Mouse (Mus musculus): ENCODE measurements around the gene LTO1. TPM values are rescaled to one million over a fixed set of nuclear protein-coding genes. Genes with fewer than 3 reads are reported as not detected.

The LTO1 gene
- polyA plus RNA-seq, 2 experiments = 6.7 to 11.7 TPM

- H3K27me3 ChIP-seq (ENCODE audit: control insufficient read depth, insufficient read depth, low read length) = no peaks in the 10 kb centered on the region
- WGBS (ENCODE audit: insufficient replicate concordance) = 46% methylated on average over 4 of the region's 4 CpGs
- H3K4me2 ChIP-seq (ENCODE audit: low read depth) = no peak overlapping the region
- H3K27ac ChIP-seq = no peak overlapping the region
- H3K9me3 ChIP-seq (ENCODE audit: control insufficient read depth, low read length) = no peaks in the 10 kb centered on the region
- no peak for DNase-seq (ENCODE audit: low read depth in 3 of 3, low spot score in 3 of 3)
- no peak overlapping the region for H3K9ac ChIP-seq (replicated peaks)
- H3K4me1 ChIP-seq (replicated peaks; ENCODE audit: control insufficient read depth in 2 of 2, insufficient read depth in 2 of 2, low read length in 1 of 2) = no peaks in the 10 kb centered on the region
- ATAC-seq (ENCODE audit: insufficient read depth) = no peak
- TF ChIP-seq CTCF (IDR thresholded peaks at IDR 0.05; ENCODE audit: low read depth) (no peak), EP300 (IDR thresholded peaks at IDR 0.05; ENCODE audit: low read depth) (no peak)
- no peak overlapping the region for H3K4me3 ChIP-seq (ENCODE audit: insufficient read depth in 1 of 2, low read depth in 2 of 2, low read length in 2 of 2)
- no peaks in the 10 kb centered on the region for H3K36me3 ChIP-seq (replicated peaks; ENCODE audit: control insufficient read depth, insufficient read depth, low read depth)
Observed at GRCm38 (mm10) chr7:144964316-144964715, 49.4 kb downstream of the LTO1 start.

- no peak for ATAC-seq (ENCODE audit: insufficient read depth)
- Histone ChIP-seq H3K27me3 (ENCODE audit: control insufficient read depth, insufficient read depth, low read length) (no peaks in the 10 kb centered on the region), H3K4me1 (replicated peaks; ENCODE audit: control insufficient read depth in 2 of 2, insufficient read depth in 2 of 2, low read length in 1 of 2) (no peaks in the 10 kb centered on the region), H3K36me3 (replicated peaks; ENCODE audit: control insufficient read depth, insufficient read depth, low read depth) (no peaks in the 10 kb centered on the region), H3K4me2 (ENCODE audit: low read depth) (no peak overlapping the region), H3K9ac (replicated peaks) (no peak overlapping the region), H3K27ac (no peak overlapping the region), H3K9me3 (ENCODE audit: control insufficient read depth, low read length) (no peaks in the 10 kb centered on the region), H3K4me3 (ENCODE audit: insufficient read depth in 1 of 2, low read depth in 2 of 2, low read length in 2 of 2) (no peak overlapping the region)
- DNase-seq (ENCODE audit: low read depth in 3 of 3, low spot score in 3 of 3) = no peak
- no peak for TF ChIP-seq EP300 (IDR thresholded peaks at IDR 0.05; ENCODE audit: low read depth)
- TF ChIP-seq CTCF (IDR thresholded peaks at IDR 0.05; ENCODE audit: low read depth) = no peak
- WGBS (ENCODE audit: insufficient replicate concordance) = 52% methylated on average over 5 of the region's 5 CpGs
Observed at GRCm38 (mm10) chr7:144965893-144966292, 51.0 kb downstream of the LTO1 start.

GRCm38 (mm10) chr7:144970997-144971768 is 56.3 kb downstream of the LTO1 start:
- Histone ChIP-seq H3K9ac (replicated peaks) (no peak overlapping the region), H3K9me3 (ENCODE audit: control insufficient read depth, low read length) (no peaks in the 10 kb centered on the region), H3K4me3 (ENCODE audit: insufficient read depth in 1 of 2, low read depth in 2 of 2, low read length in 2 of 2) (no peak overlapping the region), H3K27ac (no peak overlapping the region), H3K4me2 (ENCODE audit: low read depth) (no peak overlapping the region), H3K4me1 (replicated peaks; ENCODE audit: control insufficient read depth in 2 of 2, insufficient read depth in 2 of 2, low read length in 1 of 2) (no peaks in the 10 kb centered on the region), H3K27me3 (ENCODE audit: control insufficient read depth, insufficient read depth, low read length) (no peaks in the 10 kb centered on the region), H3K36me3 (replicated peaks; ENCODE audit: control insufficient read depth, insufficient read depth, low read depth) (no peaks in the 10 kb centered on the region)
- ATAC-seq (ENCODE audit: insufficient read depth) = no peak
- 44% methylated on average over 8 of the region's 8 CpGs for WGBS (ENCODE audit: insufficient replicate concordance)
- no peak for DNase-seq (ENCODE audit: low read depth in 3 of 3, low spot score in 3 of 3)
- no peak for TF ChIP-seq CTCF (IDR thresholded peaks at IDR 0.05; ENCODE audit: low read depth)
- TF ChIP-seq EP300 (IDR thresholded peaks at IDR 0.05; ENCODE audit: low read depth) = no peak

GRCm38 (mm10) chr7:144971769-144972168 is 56.9 kb downstream of the LTO1 start:
- DNase-seq (ENCODE audit: low read depth in 3 of 3, low spot score in 3 of 3) = no peak
- Histone ChIP-seq H3K27ac (no peak overlapping the region), H3K36me3 (replicated peaks; ENCODE audit: control insufficient read depth, insufficient read depth, low read depth) (no peaks in the 10 kb centered on the region), H3K27me3 (ENCODE audit: control insufficient read depth, insufficient read depth, low read length) (no peaks in the 10 kb centered on the region), H3K9me3 (ENCODE audit: control insufficient read depth, low read length) (no peaks in the 10 kb centered on the region), H3K4me3 (ENCODE audit: insufficient read depth in 1 of 2, low read depth in 2 of 2, low read length in 2 of 2) (no peak overlapping the region), H3K4me1 (replicated peaks; ENCODE audit: control insufficient read depth in 2 of 2, insufficient read depth in 2 of 2, low read length in 1 of 2) (no peaks in the 10 kb centered on the region), H3K4me2 (ENCODE audit: low read depth) (no peak overlapping the region), H3K9ac (replicated peaks) (no peak overlapping the region)
- ATAC-seq (ENCODE audit: insufficient read depth) = no peak
- TF ChIP-seq CTCF (IDR thresholded peaks at IDR 0.05; ENCODE audit: low read depth) (no peak), EP300 (IDR thresholded peaks at IDR 0.05; ENCODE audit: low read depth) (no peak)
- WGBS (ENCODE audit: insufficient replicate concordance) = 28% methylated on average over 2 of the region's 2 CpGs

GRCm38 (mm10) chr7:144973461-144973860 is 58.6 kb downstream of the LTO1 start:
- H3K4me1 ChIP-seq (replicated peaks; ENCODE audit: control insufficient read depth in 2 of 2, insufficient read depth in 2 of 2, low read length in 1 of 2) = no peaks in the 10 kb centered on the region
- no peaks in the 10 kb centered on the region for H3K36me3 ChIP-seq (replicated peaks; ENCODE audit: control insufficient read depth, insufficient read depth, low read depth)
- H3K9me3 ChIP-seq (ENCODE audit: control insufficient read depth, low read length) = no peaks in the 10 kb centered on the region
- no peak for TF ChIP-seq EP300 (IDR thresholded peaks at IDR 0.05; ENCODE audit: low read depth)
- no peak for TF ChIP-seq CTCF (IDR thresholded peaks at IDR 0.05; ENCODE audit: low read depth)
- no peak overlapping the region for H3K4me3 ChIP-seq (ENCODE audit: insufficient read depth in 1 of 2, low read depth in 2 of 2, low read length in 2 of 2)
- H3K27ac ChIP-seq = no peak overlapping the region
- H3K4me2 ChIP-seq (ENCODE audit: low read depth) = no peak overlapping the region
- ATAC-seq (ENCODE audit: insufficient read depth) (no peak), DNase-seq (ENCODE audit: low read depth in 3 of 3, low spot score in 3 of 3) (no peak)
- WGBS (ENCODE audit: insufficient replicate concordance) = 50% methylated on average over 8 of the region's 8 CpGs
- H3K27me3 ChIP-seq (ENCODE audit: control insufficient read depth, insufficient read depth, low read length) = no peaks in the 10 kb centered on the region
- H3K9ac ChIP-seq (replicated peaks) = no peak overlapping the region
